Mouse (Mus musculus) neural tube, embryonic 12.5 days (tissue): ENCODE data around the gene Ctf1. TPM values are rescaled to one million over a fixed set of nuclear protein-coding genes. Genes with fewer than 3 reads are reported as not detected.

ENCODE experiments used
- ATAC-seq: fragments of 200-750 bp; cut with Nextera tagmentation; 2 replicates; pipeline ENCODE4 v1.8.0; 2017; ENCODE audit warnings: low read depth, mild to moderate bottlenecking, moderate TSS enrichment, moderate library complexity; ENCODE audit not compliant: low FRiP score
- H3K27ac ChIP-seq: fragments of 300-500 bp; sonication (generic); 2 replicates; pipeline ENCODE4 v1.5.1; 2016
- H3K27me3 ChIP-seq: fragments of 300-500 bp; sonication (generic); replicated peaks from 2 replicates; pipeline ENCODE4 v1.6.1; 2016; ENCODE audit warnings: mild to moderate bottlenecking
- H3K36me3 ChIP-seq: fragments of 300-500 bp; sonication (generic); 2 replicates; pipeline ENCODE4 v1.6.1; 2016; ENCODE audit warnings: mild to moderate bottlenecking
- H3K4me1 ChIP-seq: fragments of 300-500 bp; sonication (generic); 2 replicates; pipeline ENCODE4 v1.6.1; 2016
- H3K4me2 ChIP-seq: fragments of 300-500 bp; sonication (generic); replicated peaks from 2 replicates; pipeline ENCODE4 v1.6.1; 2016; ENCODE audit warnings: mild to moderate bottlenecking
- H3K4me3 ChIP-seq: fragments of 300-500 bp; sonication (generic); 2 replicates; pipeline ENCODE4 v1.5.1; 2016
- H3K9ac ChIP-seq: fragments of 300-500 bp; sonication (generic); 2 replicates; pipeline ENCODE4 v1.6.1; 2016; ENCODE audit warnings: mild to moderate bottlenecking
- H3K9me3 ChIP-seq: fragments of 300-500 bp; sonication (generic); 2 replicates; pipeline ENCODE4 v1.6.1; 2016; ENCODE audit warnings: mild to moderate bottlenecking
- WGBS: fragments of 180-500 bp; shearing (Covaris S2); methylation state at CpG from one replicate; pipeline ENCODE4 v1.1.7; 2016; 5-methylcytosine and 5-hydroxymethylcytosine counted together
- polyA plus RNA-seq: library from polyadenylated mRNA; unstranded; fragments of >200 nt; fragmentation: Nextera tagmentation; extraction: Ambion mirVana; gene quantifications from 2 replicates; pipeline ENCODE4 v1.2.1, GENCODE M21; 2016

The Ctf1 gene
- polyA plus RNA-seq, 1 experiment from 2014 or later, result 5.8 TPM

DNA sequence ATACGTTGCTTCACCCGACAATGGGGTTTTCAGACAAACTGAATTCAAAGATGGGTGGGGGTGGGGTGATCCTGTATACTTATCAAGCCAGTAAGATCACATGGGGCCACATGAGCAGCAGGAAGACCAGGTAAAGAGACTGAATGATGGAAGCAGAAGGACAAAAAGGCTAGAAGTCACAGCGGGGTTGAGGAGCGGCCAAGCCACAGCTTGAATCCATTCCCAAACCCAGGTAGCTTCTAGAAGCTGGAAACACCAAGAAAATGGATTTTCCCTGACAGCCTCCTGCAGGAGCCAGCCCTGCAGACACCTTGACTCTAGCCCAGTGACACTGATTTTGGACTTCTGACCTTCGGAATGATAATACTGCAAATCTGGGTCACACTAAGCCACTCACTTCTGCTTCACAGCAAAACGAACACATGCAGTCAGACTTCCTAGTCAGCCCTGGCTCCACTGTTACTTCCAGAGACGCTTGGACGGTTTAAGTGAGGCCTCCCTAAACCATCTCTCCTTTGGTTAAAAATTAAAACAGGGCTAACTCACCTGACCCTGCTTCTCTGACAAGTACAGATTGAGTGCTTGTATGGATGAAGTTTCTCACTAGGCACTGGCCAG lies 8.9 kb upstream of the Ctf1 start:
- Histone ChIP-seq H3K27me3 (no peaks in the 10 kb centered on the region), H3K4me1 (peaks cover 13% of the 10 kb centered on the region), H3K4me2 (no peak overlapping the region), H3K9ac (no peak overlapping the region), H3K9me3 (no peaks in the 10 kb centered on the region), H3K36me3 (peaks cover 40% of the 10 kb centered on the region), H3K4me3 (no peak overlapping the region), H3K27ac (no peak overlapping the region)
- no peak for ATAC-seq
- 95% methylated on average over 8 of the region's 8 CpGs for WGBS

DNA sequence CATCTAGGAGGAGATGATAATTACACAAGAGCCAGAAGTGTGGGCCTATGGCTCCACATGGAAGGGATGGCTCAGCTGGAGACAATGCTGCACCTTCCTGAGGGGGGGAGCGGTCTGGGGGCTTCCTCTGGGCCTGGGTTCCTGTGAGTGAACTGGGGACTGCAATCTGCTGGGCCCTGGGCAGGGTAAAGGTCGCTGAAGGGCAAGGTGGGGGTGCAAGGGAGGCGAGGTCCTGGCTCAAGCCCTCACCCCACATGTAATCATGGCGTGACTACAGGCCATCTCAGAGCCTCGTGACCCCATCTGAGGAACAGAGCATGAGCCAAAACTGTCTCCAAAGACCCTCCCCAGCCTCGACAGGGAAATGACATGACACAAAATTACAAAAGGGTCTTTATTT lies 7.9 kb upstream of the Ctf1 start:
- ATAC-seq, result no peak

DNA sequence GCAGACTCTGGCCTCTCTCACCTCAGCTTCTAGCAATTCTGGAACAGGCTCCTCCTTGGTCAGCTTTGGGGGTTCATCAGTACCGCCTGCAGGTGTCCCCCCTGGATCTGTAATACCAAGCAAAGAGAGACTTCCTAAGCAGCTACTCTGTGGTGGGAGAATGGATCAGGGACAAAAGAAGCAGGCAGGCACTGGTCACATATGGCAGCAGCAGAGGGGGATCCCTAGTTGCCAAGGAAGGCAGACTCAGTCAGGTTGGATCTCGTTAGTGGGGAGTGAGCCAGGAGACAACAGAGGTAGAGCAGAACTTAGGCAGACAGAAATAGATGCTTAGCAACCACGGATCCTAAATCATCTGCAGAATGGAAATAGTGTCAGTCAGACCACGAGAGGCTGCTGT lies 6.8 kb upstream of the Ctf1 start:
- Histone ChIP-seq H3K4me1 (peaks cover 18% of the 10 kb centered on the region), H3K27ac (no peak overlapping the region), H3K27me3 (no peaks in the 10 kb centered on the region), H3K9me3 (no peaks in the 10 kb centered on the region), H3K4me2 (no peak overlapping the region), H3K36me3 (peaks cover 33% of the 10 kb centered on the region), H3K9ac (no peak overlapping the region), H3K4me3 (no peak overlapping the region)
- no peak for ATAC-seq
- 86% methylated on average over 4 of the region's 4 CpGs for WGBS

More for the DNA sequence above, 7.9 kb upstream of the Ctf1 start:
- H3K36me3 ChIP-seq, result peaks cover 36% of the 10 kb centered on the region
- H3K9me3 ChIP-seq, result no peaks in the 10 kb centered on the region
- no peaks in the 10 kb centered on the region for H3K27me3 ChIP-seq
- no peak overlapping the region for H3K4me2 ChIP-seq
- H3K9ac ChIP-seq, result no peak overlapping the region
- peaks cover 18% of the 10 kb centered on the region for H3K4me1 ChIP-seq
- H3K27ac ChIP-seq, result no peak overlapping the region
- WGBS, result 73% methylated on average over 6 of the region's 6 CpGs
- H3K4me3 ChIP-seq, result no peak overlapping the region

DNA sequence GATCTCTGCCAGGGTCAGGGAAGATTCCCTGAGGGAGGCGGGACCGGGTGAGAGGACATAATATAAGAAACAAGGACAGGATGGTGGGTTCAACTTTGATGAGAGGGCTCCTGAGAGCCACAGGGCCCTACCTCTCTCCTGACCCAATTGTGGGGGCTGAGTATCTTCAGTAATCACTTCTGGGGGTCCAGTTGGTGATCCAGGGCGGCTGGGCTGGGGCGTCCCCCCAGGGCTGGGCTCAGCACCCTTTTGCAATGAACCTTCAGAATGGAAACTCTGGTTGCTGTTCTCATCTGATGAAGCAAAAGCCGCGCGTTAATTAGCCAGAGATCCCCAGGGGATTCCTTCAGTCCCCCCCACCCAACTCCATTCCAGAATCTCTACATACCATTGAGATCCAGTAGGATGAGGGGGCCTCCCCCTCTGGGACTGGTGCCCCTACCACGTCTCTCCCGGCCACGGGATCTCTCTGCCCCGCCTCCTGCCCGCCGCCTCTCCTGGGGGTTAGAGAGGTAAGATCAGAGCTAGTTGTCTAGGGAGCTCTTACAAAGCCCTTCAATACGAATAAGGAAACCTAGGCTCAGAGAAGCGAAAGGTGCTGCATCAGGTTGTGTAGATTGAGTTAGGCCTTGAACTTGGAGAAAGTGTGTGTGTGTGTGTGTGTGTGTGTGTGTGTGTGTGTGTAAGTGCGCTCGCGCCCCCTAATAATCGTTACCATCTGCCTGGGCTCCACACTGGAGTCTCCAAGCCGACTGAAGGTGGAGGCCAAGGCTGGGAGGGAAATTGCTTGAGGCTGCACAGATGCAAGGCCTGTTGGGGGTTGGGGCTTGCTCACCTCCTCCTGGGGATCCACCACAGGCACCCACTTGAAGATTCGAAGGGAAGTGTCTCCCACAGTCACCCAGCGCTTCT lies 5.2 kb upstream of the Ctf1 start:
- H3K9me3 ChIP-seq, result no peaks in the 10 kb centered on the region
- peaks cover 30% of the 10 kb centered on the region for H3K36me3 ChIP-seq
- H3K27me3 ChIP-seq, result no peaks in the 10 kb centered on the region
- WGBS, result 25% methylated on average over 22 of the region's 22 CpGs
- H3K9ac ChIP-seq, result peak overlapping the region; percentile 84
- peak overlapping the region; percentile 90 for H3K27ac ChIP-seq
- H3K4me1 ChIP-seq, result peaks cover 22% of the 10 kb centered on the region
- peak overlapping the region; percentile 80 for H3K4me3 ChIP-seq
- no peak; the same call in 1 of the 2 replicates for ATAC-seq
- H3K4me2 ChIP-seq, result peak overlapping the region; percentile 62

DNA sequence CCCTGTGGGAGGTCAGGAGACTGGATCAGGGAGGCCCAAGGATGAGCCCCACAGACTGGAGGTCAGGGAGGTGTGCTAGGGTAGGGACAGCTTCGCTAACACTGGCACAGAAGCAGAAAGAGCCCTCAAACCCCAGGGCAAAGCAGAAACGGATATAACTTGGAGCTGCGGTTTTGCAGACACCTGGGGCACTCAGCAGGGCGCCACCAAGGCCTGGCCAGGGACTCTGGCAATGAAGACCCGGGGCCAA lies 4.7 kb upstream of the Ctf1 start:
- Histone ChIP-seq H3K36me3 (peaks cover 27% of the 10 kb centered on the region), H3K4me1 (peaks cover 28% of the 10 kb centered on the region), H3K9ac (peak overlapping the region; percentile 84), H3K9me3 (no peaks in the 10 kb centered on the region), H3K4me2 (peak overlapping the region; percentile 62), H3K4me3 (peak overlapping the region; percentile 80), H3K27me3 (no peaks in the 10 kb centered on the region), H3K27ac (peak overlapping the region; percentile 90)
- 0% methylated on average over 5 of the region's 5 CpGs for WGBS
- 0 out of 2 replicates have a peak, but pooled peaks have one; percentile 18 for ATAC-seq

DNA sequence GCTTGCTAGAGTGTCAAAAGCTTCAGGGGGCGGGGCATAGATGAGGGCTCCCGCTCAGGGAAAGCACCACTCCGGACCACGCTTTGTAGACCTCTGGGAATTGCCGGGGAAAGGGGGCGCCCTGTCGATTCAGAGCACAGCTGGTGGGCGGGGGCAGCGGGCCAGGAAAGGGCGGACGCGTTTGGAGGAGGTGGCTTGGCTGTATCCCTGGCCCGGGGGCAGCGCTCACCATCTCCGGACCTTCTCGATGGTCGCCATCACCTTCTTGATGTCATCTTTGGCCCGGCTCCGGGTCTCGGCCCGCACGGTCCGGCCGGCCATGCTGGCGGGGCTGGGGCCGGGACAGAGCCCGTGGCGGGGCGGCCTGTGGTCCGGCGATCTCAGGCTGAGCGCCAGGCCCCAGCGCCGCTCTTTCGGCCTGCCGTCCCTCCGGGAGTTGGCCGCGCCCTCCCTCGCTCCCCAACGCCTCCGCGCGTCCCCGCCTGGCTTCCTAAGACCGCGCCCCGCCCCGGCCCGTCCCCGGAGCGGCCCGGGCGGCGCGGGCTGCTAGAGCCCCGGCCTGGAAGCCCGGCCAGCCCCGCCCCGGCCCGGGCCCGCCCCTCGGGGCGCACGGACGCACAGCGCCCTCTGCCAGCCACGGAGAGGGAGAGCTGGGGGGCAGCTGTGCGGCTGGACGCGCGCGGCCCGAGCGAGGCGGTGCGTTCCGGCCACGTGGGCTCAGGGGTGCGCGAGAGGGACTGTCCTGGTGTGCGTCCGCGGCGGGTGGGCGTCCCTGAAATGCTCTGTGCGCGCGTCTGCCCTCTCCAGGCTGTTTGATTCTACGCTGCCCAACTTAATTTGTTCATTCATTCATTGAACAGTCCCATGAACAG lies 4.1 kb upstream of the Ctf1 start, which contains the start of gene Bcl7c:
Gene Bcl7c, minus strand, starts transcription at position 727 of the 872 bp plus-strand sequence.
- H3K4me2 ChIP-seq, result peak within 1 kb of the TSS; percentile 62
- under 1% methylated on average over 86 of the region's 90 CpGs for WGBS
- peak within 1 kb of the TSS; percentile 90 for H3K27ac ChIP-seq
- H3K36me3 ChIP-seq, result peaks cover 22% of the 10 kb centered on the region
- no peaks in the 10 kb centered on the region for H3K9me3 ChIP-seq
- peak within 1 kb of the TSS; percentile 80 for H3K4me3 ChIP-seq
- peak; percentile 81 for ATAC-seq
- peak within 1 kb of the TSS; percentile 84 for H3K9ac ChIP-seq
- peaks cover 28% of the 10 kb centered on the region for H3K4me1 ChIP-seq
- no peaks in the 10 kb centered on the region for H3K27me3 ChIP-seq

DNA sequence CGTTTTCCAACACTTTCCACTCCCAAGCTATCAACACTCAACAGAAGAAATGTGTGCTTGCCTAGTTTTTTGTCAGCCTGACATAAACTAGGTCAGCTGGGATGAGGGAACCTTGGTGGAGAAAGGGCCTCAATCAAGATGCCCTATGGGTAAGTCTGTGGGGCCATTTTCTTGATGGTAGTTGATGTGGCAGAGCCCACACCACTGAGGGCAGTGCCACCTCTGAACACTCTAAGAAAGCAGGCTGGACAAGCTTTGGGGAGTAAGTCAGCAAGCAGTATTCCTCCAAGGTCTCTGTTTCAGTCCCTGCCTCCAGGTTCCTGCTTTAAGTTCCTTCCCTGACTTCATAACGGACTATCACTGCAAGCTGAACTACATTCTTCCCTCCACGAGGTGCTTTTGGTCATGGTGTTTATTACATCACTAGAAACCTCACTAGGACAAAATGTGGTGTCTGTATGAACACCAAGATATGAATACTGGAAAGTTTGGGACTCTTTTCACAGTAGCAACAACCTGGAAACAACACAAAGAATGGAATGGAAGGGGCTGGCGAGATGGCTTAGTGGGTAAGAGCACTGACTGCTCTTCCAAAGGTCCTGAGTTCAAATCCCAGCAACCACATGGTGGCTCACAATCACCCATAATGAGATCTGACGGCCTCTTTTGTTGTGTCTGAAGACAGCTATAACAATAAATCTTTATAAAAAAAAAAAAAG lies 3.1 kb upstream of the Ctf1 start:
- Histone ChIP-seq H3K27ac (no peak overlapping the region), H3K36me3 (peaks cover 18% of the 10 kb centered on the region), H3K4me3 (peak overlapping the region; percentile 80; the same call in 1 of the 2 replicates), H3K4me1 (peaks cover 28% of the 10 kb centered on the region), H3K9ac (no peak overlapping the region), H3K4me2 (peak overlapping the region; percentile 62), H3K9me3 (no peaks in the 10 kb centered on the region), H3K27me3 (no peaks in the 10 kb centered on the region)
- 75% methylated on average over 5 of the region's 5 CpGs for WGBS
- ATAC-seq, result no peak

DNA sequence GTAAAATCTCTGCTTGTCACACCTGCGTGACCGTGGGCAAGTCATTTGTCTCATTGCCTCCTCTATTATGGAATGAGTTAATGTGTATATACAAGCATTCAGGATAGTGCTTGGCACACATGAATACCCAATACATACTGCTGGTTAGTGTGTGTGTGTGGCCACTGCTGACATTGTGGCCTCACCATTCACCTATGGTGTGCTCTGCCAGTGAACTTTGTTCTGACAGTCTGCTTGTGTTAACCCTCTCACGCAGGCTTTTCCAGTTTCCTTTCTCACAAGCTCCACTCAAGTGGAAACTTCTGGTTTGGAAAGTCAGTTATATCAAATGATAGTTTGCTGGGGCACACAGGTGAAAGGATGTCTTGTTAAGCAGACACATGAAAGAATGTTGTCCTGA lies 1.5 kb upstream of the Ctf1 start:
- Histone ChIP-seq H3K27ac (no peak overlapping the region), H3K9me3 (no peaks in the 10 kb centered on the region), H3K9ac (no peak overlapping the region), H3K27me3 (no peaks in the 10 kb centered on the region), H3K36me3 (peaks cover 4% of the 10 kb centered on the region), H3K4me1 (peaks cover 28% of the 10 kb centered on the region), H3K4me2 (no peak overlapping the region), H3K4me3 (no peak overlapping the region)
- no peak for ATAC-seq
- WGBS, result 91% methylated on average over 3 of the region's 3 CpGs

DNA sequence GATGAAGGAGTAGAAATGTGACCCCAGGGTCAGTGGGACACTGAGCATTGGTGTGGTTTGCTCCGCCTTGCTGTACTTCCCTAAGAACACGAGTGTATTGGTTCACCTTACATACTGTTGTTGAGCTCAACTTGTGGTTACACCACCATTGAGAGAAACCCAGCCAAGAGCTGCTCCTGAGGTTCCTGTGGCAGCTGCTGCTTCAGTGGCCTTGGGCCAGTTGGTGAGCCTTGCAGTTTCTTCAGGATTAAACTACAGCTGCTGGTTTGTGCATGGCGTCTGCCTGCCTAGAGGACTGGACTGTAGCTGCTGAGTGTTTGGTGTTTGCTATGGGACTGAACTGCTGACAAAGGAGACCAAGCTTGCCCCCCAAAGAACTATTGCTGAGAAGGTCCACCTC lies 1.1 kb upstream of the Ctf1 start:
- 80% methylated on average over 3 of the region's 3 CpGs for WGBS
- H3K27ac ChIP-seq, result no peak overlapping the region
- H3K9me3 ChIP-seq, result no peaks in the 10 kb centered on the region
- no peak for ATAC-seq
- H3K27me3 ChIP-seq, result 0 out of 2 replicates have a peak, but pooled peaks cover 3% of the 10 kb centered on the region
- no peak overlapping the region for H3K9ac ChIP-seq
- peaks cover under 1% of the 10 kb centered on the region; the same call in 1 of the 2 replicates for H3K36me3 ChIP-seq
- H3K4me3 ChIP-seq, result no peak overlapping the region
- no peak overlapping the region for H3K4me2 ChIP-seq
- H3K4me1 ChIP-seq, result peaks cover 28% of the 10 kb centered on the region

DNA sequence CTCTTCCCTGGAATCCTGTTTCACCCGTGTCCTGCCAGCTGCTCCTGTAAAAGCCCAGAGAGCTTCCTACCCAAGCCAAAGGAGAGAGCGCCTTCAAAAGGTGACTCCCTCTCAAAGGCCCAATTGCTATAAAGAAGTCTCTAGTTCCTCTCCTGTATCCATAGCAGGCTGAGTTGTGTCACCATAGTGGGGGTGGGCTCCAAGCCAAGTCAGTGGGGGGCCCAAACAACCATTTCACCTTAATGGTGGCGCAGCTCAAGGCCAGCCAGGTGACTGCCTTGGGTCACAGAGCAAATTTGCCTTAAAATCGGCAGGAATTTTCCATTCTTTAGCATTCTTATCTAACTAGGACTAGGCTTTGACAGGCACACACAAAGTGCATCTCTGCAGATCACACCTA lies 2.3 kb downstream of the Ctf1 start:
- no peak overlapping the region for H3K27ac ChIP-seq
- no peak overlapping the region for H3K4me3 ChIP-seq
- 85% methylated on average over 4 of the region's 4 CpGs for WGBS
- no peak for ATAC-seq
- H3K4me2 ChIP-seq, result no peak overlapping the region
- H3K27me3 ChIP-seq, result 0 out of 2 replicates have a peak, but pooled peaks cover 10% of the 10 kb centered on the region
- no peaks in the 10 kb centered on the region for H3K9me3 ChIP-seq
- peaks cover 16% of the 10 kb centered on the region for H3K4me1 ChIP-seq
- H3K9ac ChIP-seq, result no peak overlapping the region
- no peaks in the 10 kb centered on the region for H3K36me3 ChIP-seq

DNA sequence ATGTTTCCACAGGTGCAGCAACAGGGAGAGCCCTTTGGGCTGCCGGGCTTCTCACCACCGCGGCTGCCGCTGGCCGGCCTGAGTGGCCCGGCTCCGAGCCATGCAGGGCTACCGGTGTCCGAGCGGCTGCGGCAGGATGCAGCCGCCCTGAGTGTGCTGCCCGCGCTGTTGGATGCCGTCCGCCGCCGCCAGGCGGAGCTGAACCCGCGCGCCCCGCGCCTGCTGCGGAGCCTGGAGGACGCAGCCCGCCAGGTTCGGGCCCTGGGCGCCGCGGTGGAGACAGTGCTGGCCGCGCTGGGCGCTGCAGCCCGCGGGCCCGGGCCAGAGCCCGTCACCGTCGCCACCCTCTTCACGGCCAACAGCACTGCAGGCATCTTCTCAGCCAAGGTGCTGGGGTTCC lies 4.5 kb downstream of the Ctf1 start:
- Histone ChIP-seq H3K9ac (peak overlapping the region; percentile 49), H3K4me2 (peak overlapping the region; percentile 75), H3K9me3 (no peaks in the 10 kb centered on the region), H3K4me3 (peak overlapping the region; percentile 34), H3K27me3 (0 out of 2 replicates have a peak, but pooled peaks cover 10% of the 10 kb centered on the region), H3K27ac (no peak overlapping the region), H3K36me3 (no peaks in the 10 kb centered on the region), H3K4me1 (peaks cover 14% of the 10 kb centered on the region)
- WGBS, result 2% methylated on average over 41 of the region's 41 CpGs
- ATAC-seq, result peak; percentile 23; the same call in 1 of the 2 replicates
